Mouse (Mus musculus): ENCODE measurements at regions not wholly inside any gene's neighbourhood (a gene's known extent, or its start where the extent isn't known, plus 50 kb on each side); places are given as distances from the start of the nearest gene placed in this dataset.

DNA sequence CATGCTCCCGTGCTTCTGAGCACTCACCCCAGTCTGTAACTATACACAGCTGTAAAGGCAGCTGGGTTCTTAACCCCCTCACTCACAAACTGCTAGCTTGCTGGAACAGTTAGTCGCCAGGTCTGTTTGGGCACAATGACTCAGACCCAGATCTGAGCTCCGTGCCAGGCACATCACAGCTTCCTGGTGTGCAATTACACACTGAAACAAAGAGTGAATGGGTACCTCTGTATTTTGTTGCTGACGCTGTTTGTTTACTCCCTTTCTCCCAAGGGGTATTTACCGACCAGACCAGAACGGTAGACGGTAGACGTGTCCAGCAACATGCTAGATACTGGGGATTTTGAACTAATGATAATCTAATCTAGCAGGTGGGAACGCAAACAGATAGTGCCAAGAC is 99.3 kb downstream of the Sox4 start:
- TF ChIP-seq TAL1 (IDR thresholded peaks at IDR 0.05; ENCODE audit: low read length) (no peak), GATA1 (IDR thresholded peaks at IDR 0.05; ENCODE audit: low read length) (no peak)

Data from erythroblast, embryonic 14.5 days (primary cell).